Mouse (Mus musculus) thymus, adult 2 months (tissue): ENCODE measurements around the gene Zdhhc11.

Source experiments
- CTCF ChIP-seq: fragments of 200-500 bp; IDR thresholded peaks from 2 replicates; pipeline ENCODE4 v1.5.1; 2012; ENCODE audit warnings: mild to moderate bottlenecking, control low read depth, low read length, moderate library complexity, borderline replicate concordance; ENCODE audit not compliant: control insufficient read depth, poor library complexity, insufficient read depth; ENCODE audit errors: extremely low read depth
- POLR2A ChIP-seq: fragments of 200-500 bp; IDR thresholded peaks from 2 replicates; pipeline ENCODE4 v1.6.1; 2012; ENCODE audit warnings: mild to moderate bottlenecking, low read length, control low read depth, moderate library complexity; ENCODE audit not compliant: control insufficient read depth, poor library complexity, insufficient read depth; ENCODE audit errors: extremely low read depth

DNA sequence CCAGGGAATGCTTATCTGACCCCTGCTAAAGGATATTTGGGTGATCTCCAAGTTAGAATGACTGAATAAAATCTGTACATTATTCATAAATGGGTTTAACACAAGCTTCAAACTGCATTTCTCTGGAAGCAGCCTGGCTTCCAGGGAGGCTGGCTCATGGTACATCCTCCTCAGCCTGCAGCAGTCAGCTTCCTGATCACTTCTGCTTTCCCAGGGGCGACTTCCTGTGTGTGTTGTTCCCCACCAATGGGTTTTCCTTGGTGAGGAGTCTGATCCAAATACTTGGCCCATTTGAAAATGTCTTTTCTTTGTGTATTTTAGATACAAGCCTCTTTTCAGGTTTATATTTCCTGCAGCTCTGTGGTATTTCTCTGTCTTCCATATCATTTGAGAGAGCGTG lies 65.4 kb downstream of the Zdhhc11 start:
- no peak for TF ChIP-seq CTCF
- no peak for TF ChIP-seq POLR2A
